Mouse (Mus musculus) kidney, postnatal 36 days (tissue): ENCODE data around the gene Srd5a1.

ENCODE experiments used
- DNase-seq, 2 experiments: peaks; one replicate each; pipeline ENCODE4 v3.0.0; 2021 to 2022; ENCODE audit warnings: mixed read lengths in 2 of 2

The Srd5a1 gene

GRCm38 (mm10) chr13:69536021-69536420, 75.2 kb downstream of the Srd5a1 start:
- no peak for DNase-seq

- peak; percentile 98 to 100 for DNase-seq
Observed at GRCm38 (mm10) chr13:69534654-69535551, 76.3 kb downstream of the Srd5a1 start.

- no peak for DNase-seq
Observed at GRCm38 (mm10) chr13:69534334-69534653, 76.9 kb downstream of the Srd5a1 start, which contains the start of gene Tent4a. Gene Tent4a, minus strand, starts transcription at chr13:69534617.

GRCm38 (mm10) chr13:69533405-69534333, 77.6 kb downstream of the Srd5a1 start, which contains the start of gene Nsun2:
Gene Nsun2, plus strand, starts transcription at chr13:69533746.
- DNase-seq = peak in 1 of 2 experiments; percentile 77

GRCm38 (mm10) chr13:69532893-69533404, 78.3 kb downstream of the Srd5a1 start:
- DNase-seq = no peak

- peak; percentile 46 to 63 for DNase-seq
Observed at GRCm38 (mm10) chr13:69532101-69532892, 78.9 kb downstream of the Srd5a1 start.

GRCm38 (mm10) chr13:69531431-69531830, 79.8 kb downstream of the Srd5a1 start:
- no peak for DNase-seq

- DNase-seq = no peak
Observed at GRCm38 (mm10) chr13:69530951-69531350, 80.3 kb downstream of the Srd5a1 start.

- no peak for DNase-seq
Observed at GRCm38 (mm10) chr13:69530156-69530555, 81.1 kb downstream of the Srd5a1 start.

- DNase-seq = peak; percentile 43 to 53
Observed at GRCm38 (mm10) chr13:69528531-69528930, 82.7 kb downstream of the Srd5a1 start.

- peak; percentile 84 to 88 for DNase-seq
Observed at GRCm38 (mm10) chr13:69525867-69526266, 85.4 kb downstream of the Srd5a1 start.

- DNase-seq = peak; percentile 71 to 81
Observed at GRCm38 (mm10) chr13:69524158-69524530, 87.1 kb downstream of the Srd5a1 start.
